Mouse (Mus musculus) brain, adult 2 months (tissue): ENCODE results near the gene Ntn1.
A peak's percentile ranks its signal among the peaks of the same experiment; 100 is the strongest.

ENCODE experiments used
- DNase-seq: peaks from one replicate; pipeline ENCODE4 v3.0.0; 2011; ENCODE audit warnings: low read depth, low spot score

The Ntn1 gene

GRCm38 (mm10) chr11:68400727-68401219, at the start of gene Ntn1:
Ntn1 (minus strand) TSS chr11:68400823.
- no peak for DNase-seq

GRCm38 (mm10) chr11:68448356-68448755, 47.7 kb upstream of the Ntn1 start:
- no peak for DNase-seq

DNA sequence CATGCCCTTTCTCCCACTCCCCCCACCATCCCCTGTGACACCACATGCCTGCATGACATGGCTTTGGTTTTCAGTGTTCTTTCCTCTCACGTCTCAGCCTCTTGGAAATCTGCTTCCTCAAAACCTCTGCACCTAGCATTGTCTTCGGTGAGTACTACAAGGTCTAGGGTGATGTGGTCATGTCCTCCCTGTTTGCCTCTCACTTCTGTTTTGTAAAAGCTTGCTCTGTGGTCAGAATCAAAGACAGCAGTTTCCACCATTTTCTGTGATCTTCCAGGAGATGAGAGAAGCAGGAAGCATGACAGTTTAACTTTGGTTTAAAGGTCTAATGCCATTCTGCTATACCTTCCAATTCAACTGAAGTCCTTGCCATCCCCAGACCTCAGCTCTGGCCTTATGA, 46.6 kb upstream of the Ntn1 start:
- DNase-seq, result no peak

GRCm38 (mm10) chr11:68446547-68446946, 45.9 kb upstream of the Ntn1 start:
- no peak for DNase-seq

DNA sequence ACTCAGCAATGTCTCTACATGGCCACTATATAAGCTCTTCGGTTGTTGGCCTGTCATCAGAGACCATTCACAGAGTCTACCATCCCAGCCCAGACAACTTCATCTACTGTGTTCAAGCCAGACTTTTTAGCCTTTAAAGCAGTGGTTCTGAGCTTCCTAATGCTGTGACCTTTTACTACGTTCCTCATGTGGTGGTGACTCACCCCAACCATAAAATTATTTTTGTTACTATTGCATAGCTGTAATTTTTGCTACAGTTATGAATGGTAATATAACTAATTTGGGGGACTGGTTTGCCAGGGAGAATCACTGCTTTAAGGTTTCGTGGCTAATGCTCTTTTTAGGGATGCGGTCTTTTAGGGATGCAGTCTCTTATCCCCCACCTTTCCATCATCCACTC, 45.3 kb upstream of the Ntn1 start:
- DNase-seq, result no peak

- no peak for DNase-seq
These were observed 42.5 kb upstream of the Ntn1 start for GRCm38 (mm10) chr11:68442983-68443638.

- DNase-seq, result no peak
These were observed 41.7 kb upstream of the Ntn1 start for GRCm38 (mm10) chr11:68442346-68442745.

DNA sequence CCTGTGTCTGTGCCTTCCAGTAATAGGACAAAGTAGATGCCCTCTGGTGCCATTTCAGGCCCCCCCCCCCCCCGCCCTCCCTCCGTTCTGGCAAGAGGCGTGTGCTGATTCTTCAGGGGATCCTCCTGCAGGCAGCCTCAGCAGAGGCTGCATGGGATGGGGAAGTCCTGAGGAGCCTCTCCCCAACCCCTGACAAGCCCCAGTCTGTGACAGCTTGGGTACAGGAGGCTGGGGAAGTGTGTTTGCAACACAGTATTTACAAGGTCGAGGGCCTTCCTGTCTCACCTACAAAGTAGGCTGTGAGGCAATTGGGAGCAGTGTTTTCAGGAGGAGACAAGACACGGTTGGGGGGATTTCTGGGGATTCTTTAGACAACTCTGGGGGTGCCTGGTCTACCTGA, 40.3 kb upstream of the Ntn1 start:
- DNase-seq, result no peak

GRCm38 (mm10) chr11:68440100-68440499, 39.5 kb upstream of the Ntn1 start:
- no peak for DNase-seq

- no peak for DNase-seq
These were observed 35.8 kb upstream of the Ntn1 start for GRCm38 (mm10) chr11:68436376-68436775.

DNA sequence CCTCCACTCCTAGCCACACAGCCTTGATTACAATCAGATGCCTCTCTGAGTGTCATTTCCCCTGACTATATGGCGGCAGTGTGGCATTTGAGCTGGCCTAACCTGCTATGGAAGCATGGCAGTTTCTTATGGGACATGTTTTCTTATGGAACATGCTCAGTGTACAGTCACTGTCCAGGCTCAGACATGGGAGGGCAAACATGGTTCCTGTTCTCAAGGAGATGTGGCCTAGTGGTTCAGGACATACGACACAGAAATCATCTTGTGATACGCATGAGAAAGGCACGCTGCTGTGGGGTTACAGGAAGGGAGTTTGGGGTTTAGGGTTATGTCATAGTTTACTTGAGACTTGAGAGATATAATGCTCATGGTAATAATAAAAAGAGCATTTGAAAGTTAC, 35.0 kb upstream of the Ntn1 start:
- DNase-seq, result no peak

DNA sequence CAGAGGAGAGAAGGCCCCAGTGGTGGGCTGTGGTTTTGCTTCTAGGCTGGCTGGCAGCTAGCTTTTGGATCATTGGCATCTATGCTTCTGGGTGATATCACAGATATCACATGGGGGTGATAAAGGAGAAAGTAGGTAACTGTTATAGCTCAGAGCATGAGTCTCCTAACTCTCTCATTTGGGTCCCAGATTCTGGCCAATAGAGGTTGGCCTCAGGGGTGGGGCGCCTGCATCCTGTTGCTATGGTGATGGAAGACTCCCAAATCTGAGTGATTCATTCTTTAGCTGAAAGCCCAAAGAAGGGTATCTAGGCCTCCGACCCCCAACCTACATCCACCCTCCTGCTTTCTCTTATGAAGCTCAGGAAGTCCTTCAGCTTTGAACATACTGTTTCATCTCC, 34.1 kb upstream of the Ntn1 start:
- no peak for DNase-seq

DNA sequence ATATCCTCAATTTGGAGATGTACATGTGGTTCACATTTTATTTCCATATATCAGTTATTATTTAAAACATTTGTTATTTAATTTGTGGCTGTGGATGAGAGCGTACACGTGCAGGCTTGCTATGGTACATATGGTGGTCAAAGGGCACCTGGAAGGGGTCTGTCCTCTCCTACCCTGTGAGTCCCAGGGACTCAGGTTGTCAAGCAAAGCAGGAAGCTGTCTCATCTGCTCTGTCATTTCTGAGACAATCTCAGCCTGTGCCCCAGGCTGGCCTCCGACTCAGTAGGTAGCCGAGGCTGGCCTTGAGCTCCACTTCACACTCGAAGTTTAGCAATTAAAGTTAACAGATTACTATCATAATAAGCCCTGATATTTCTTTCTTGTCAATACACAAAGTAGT, 32.9 kb upstream of the Ntn1 start:
- no peak for DNase-seq

- DNase-seq, result no peak
These were observed 31.9 kb upstream of the Ntn1 start for GRCm38 (mm10) chr11:68432361-68433021.

- DNase-seq, result peak; percentile 58
These were observed 31.2 kb upstream of the Ntn1 start, which contains the start of gene Pik3r5 for GRCm38 (mm10) chr11:68431699-68432360. Pik3r5 (plus strand) TSS chr11:68432121.

DNA sequence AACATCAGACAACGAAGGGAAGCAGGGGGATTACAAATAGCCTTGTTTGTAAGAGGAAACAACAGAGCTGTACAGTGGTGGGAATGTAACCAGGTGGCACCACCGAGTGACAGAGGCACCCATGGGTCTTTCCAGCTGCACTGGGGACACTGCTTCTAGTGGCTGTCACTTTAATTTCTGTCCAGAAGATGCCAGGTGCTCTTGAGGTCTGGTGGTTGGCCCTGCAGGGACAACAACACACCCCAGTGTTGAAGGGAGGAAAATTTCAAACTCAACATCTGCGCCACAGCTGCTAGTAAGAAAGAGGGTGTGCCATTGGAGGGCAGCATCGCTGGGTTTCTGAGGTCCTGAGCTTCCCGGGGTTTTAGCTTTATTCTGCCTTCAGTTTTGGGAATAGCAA, 30.0 kb upstream of the Ntn1 start:
- no peak for DNase-seq

DNA sequence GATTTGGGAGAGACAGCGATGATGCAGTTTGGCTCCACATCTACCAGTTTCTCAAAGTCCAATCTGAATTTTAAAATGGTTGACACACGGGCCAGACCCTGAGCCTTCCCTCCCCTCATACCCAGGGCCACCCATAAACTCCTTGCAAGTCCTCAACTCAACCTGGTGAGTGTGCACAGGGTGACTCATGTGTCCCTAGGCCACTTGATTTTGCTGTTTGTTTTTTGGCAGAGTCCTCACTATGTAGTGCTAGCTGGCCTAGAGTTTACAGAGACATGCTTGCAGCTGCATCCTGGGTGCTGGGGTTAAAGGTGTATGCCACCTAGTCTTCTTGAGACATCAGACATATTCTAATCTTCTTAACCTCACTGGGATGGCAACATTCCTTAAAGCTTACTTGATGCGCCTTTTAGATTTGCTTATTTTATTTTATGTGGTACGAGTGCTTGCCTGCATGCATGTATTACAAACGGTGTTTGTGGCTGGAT, 26.5 kb upstream of the Ntn1 start:
- DNase-seq, result no peak

GRCm38 (mm10) chr11:68425492-68426315, 25.1 kb upstream of the Ntn1 start:
- DNase-seq, result no peak

- DNase-seq, result peak; percentile 48
These were observed 17.2 kb upstream of the Ntn1 start for GRCm38 (mm10) chr11:68417831-68418230.

GRCm38 (mm10) chr11:68417001-68417400, 16.4 kb upstream of the Ntn1 start:
- no peak for DNase-seq

DNA sequence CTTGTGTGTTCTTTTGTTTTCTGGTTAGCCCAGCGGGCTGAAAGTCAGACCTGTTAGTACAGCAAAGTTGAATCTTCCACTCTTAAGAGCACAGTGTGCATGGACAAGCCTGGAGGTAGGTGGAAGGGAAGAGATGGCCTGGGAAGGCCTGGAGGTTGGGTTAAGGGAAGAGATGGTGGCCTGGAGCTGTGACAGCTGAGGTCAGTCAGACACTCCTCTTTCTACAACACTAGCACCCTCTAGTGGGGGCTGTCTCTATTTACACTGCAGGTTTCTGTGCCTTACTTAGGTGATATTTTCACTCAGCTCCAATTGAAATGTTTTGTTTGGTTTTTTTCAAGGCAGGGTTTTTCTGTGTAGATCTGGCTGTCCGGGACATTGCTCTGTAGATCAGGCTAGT, 7.5 kb upstream of the Ntn1 start:
- DNase-seq, result peak; percentile 87
